Mouse (Mus musculus) kidney, postnatal 36 days (tissue): ENCODE data around the gene Dnajc16.
"Not testable (repeated sequence)": the region's sequence is repeated elsewhere in the genome, so short reads cannot be mapped to it uniquely, and the experiment has no call there.

ENCODE experiments used
- DNase-seq, 2 experiments: peaks; one replicate each; pipeline ENCODE4 v3.0.0; 2021 to 2022; ENCODE audit warnings: mixed read lengths in 2 of 2

Gene Dnajc16

GRCm38 (mm10) chr4:141796356-141796755 lies 5.6 kb upstream of the Dnajc16 start:
- DNase-seq = peak in 1 of 2 experiments; percentile 49

GRCm38 (mm10) chr4:141794152-141794535 lies 3.4 kb upstream of the Dnajc16 start:
- DNase-seq = no peak

- DNase-seq = peak; percentile 98 to 99
Observed at GRCm38 (mm10) chr4:141793282-141794151, 2.8 kb upstream of the Dnajc16 start, which contains the start of gene Casp9. Casp9 (plus strand) TSS chr4:141793612.

- no peak for DNase-seq
Observed at GRCm38 (mm10) chr4:141792554-141793281, 2.0 kb upstream of the Dnajc16 start.

GRCm38 (mm10) chr4:141791951-141792350 lies 1.2 kb upstream of the Dnajc16 start:
- DNase-seq = no peak

GRCm38 (mm10) chr4:141791486-141791885 lies 755 bp upstream of the Dnajc16 start:
- no peak for DNase-seq

- DNase-seq = no peak
Observed at GRCm38 (mm10) chr4:141789564-141790218, 1.0 kb downstream of the Dnajc16 start.

- no peak for DNase-seq
Observed at GRCm38 (mm10) chr4:141787462-141787861, 3.3 kb downstream of the Dnajc16 start.

GRCm38 (mm10) chr4:141787046-141787445 lies 3.7 kb downstream of the Dnajc16 start:
- peak; percentile 85 for DNase-seq

- DNase-seq = no peak
Observed at GRCm38 (mm10) chr4:141786141-141786540, 4.6 kb downstream of the Dnajc16 start.

- no peak for DNase-seq
Observed at GRCm38 (mm10) chr4:141784835-141785234, 5.9 kb downstream of the Dnajc16 start.

- no peak for DNase-seq
Observed at GRCm38 (mm10) chr4:141781201-141781985, 9.3 kb downstream of the Dnajc16 start.

- no peak for DNase-seq
Observed at GRCm38 (mm10) chr4:141779828-141780227, 10.9 kb downstream of the Dnajc16 start.

GRCm38 (mm10) chr4:141773019-141773418 lies 17.7 kb downstream of the Dnajc16 start:
- DNase-seq = not testable (repeated sequence)

GRCm38 (mm10) chr4:141771823-141772222 lies 18.9 kb downstream of the Dnajc16 start:
- no peak for DNase-seq

- no peak for DNase-seq
Observed at GRCm38 (mm10) chr4:141769501-141770160, 21.1 kb downstream of the Dnajc16 start.

GRCm38 (mm10) chr4:141767353-141768036 lies 23.2 kb downstream of the Dnajc16 start:
- no peak for DNase-seq

GRCm38 (mm10) chr4:141766668-141767352 lies 23.9 kb downstream of the Dnajc16 start:
- peak in 1 of 2 experiments; percentile 47 for DNase-seq

GRCm38 (mm10) chr4:141766316-141766667 lies 24.4 kb downstream of the Dnajc16 start:
- DNase-seq = no peak

- no peak for DNase-seq
Observed at GRCm38 (mm10) chr4:141765008-141765407, 25.7 kb downstream of the Dnajc16 start.

- DNase-seq = no peak
Observed at GRCm38 (mm10) chr4:141763476-141763875, 27.3 kb downstream of the Dnajc16 start.
